Mouse (Mus musculus) R1 (cell line): ENCODE data around the gene Enthd1.

Experiments used
- DNase-seq: peaks from one replicate; pipeline ENCODE4 v3.0.0-alpha.2; 2018; ENCODE audit warnings: low read depth, low spot score

Gene Enthd1

DNA sequence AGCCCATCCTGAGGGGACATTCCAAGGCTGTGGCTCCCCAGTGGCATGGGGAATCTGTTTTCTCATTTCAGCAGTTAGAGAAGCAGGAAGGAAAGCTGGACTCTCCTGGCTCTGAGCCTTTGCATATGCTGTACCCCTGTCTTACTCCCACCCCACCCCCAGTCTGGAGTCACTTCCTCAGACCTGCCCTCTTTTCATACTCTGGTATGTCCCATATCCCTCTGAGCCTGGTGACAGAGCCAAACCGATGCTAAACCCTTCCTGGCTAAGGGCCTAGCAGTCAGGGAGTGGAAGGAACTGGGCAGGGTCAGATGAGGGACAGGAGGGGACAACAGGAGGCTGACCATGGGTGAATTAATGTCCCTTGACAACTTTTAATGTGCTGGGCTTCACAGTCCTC, 157.1 kb downstream of the Enthd1 start:
- no peak for DNase-seq
